Mouse (Mus musculus) hindbrain, embryonic 14.5 days (tissue): ENCODE measurements at regions not wholly inside any gene's neighbourhood (a gene's known extent, or its start where the extent isn't known, plus 50 kb on each side); places are given as distances from the start of the nearest gene placed in this dataset.

Experiments
- ATAC-seq: fragments of 200-750 bp; cut with Nextera tagmentation; 2 replicates; pipeline ENCODE4 v1.8.0; 2017; ENCODE audit warnings: moderate number of reproducible peaks, mild to moderate bottlenecking, moderate TSS enrichment, moderate library complexity; ENCODE audit not compliant: low FRiP score
- DNase-seq: peaks from one replicate; pipeline ENCODE4 v3.0.0-alpha.2; 2015; ENCODE audit warnings: low spot score
- H3K27ac ChIP-seq: fragments of 300-500 bp; sonication (generic); 2 replicates; pipeline ENCODE4 v1.5.1; 2014; ENCODE audit warnings: mild to moderate bottlenecking, moderate library complexity
- H3K27me3 ChIP-seq: fragments of 300-500 bp; sonication (generic); 2 replicates; pipeline ENCODE4 v1.6.1; 2014; ENCODE audit warnings: mild to moderate bottlenecking, low read length, mixed read lengths; ENCODE audit not compliant: control insufficient read depth, insufficient read depth
- H3K36me3 ChIP-seq: fragments of 300-500 bp; sonication (generic); replicated peaks from 2 replicates; pipeline ENCODE4 v1.6.1; 2014; ENCODE audit not compliant: control insufficient read depth, insufficient read depth
- H3K4me1 ChIP-seq: fragments of 300-500 bp; sonication (generic); replicated peaks from 2 replicates; pipeline ENCODE4 v1.6.1; 2014; ENCODE audit warnings: antibody characterized with exemption, low read length, mixed read lengths; ENCODE audit not compliant: control insufficient read depth, insufficient read depth
- H3K4me2 ChIP-seq: fragments of 300-500 bp; sonication (generic); replicated peaks from 2 replicates; pipeline ENCODE4 v1.6.1; 2014; ENCODE audit warnings: mild to moderate bottlenecking, moderate library complexity
- H3K4me3 ChIP-seq: fragments of 300-500 bp; sonication (generic); replicated peaks from 2 replicates; pipeline ENCODE4 v1.5.1; 2014; ENCODE audit warnings: mild to moderate bottlenecking, low read length
- H3K9ac ChIP-seq: fragments of 300-500 bp; sonication (generic); 2 replicates; pipeline ENCODE4 v1.6.1; 2014
- H3K9me3 ChIP-seq: fragments of 300-500 bp; sonication (generic); 2 replicates; pipeline ENCODE4 v1.6.1; 2016; ENCODE audit warnings: low read length; ENCODE audit not compliant: control insufficient read depth
- WGBS: fragments of 180-500 bp; shearing (Covaris S2); extraction: QIAGEN DNeasy Blood & Tissue Kit; methylation state at CpG from one replicate; pipeline ENCODE4 v1.1.7; 2014; 5-methylcytosine and 5-hydroxymethylcytosine counted together

- H3K9me3 ChIP-seq, result no peaks in the 10 kb centered on the region
- no peak overlapping the region for H3K27ac ChIP-seq
- H3K27me3 ChIP-seq, result no peaks in the 10 kb centered on the region
- H3K4me2 ChIP-seq, result no peak overlapping the region
- no peak for DNase-seq
- H3K9ac ChIP-seq, result no peak overlapping the region
- no peak for ATAC-seq
- H3K4me1 ChIP-seq, result no peaks in the 10 kb centered on the region
- no peak overlapping the region for H3K4me3 ChIP-seq
- 68% methylated on average over 10 of the region's 10 CpGs for WGBS
- no peaks in the 10 kb centered on the region for H3K36me3 ChIP-seq
Observed at GRCm38 (mm10) chr4:83950809-83951409, 425.6 kb downstream of the Ccdc171 start.

DNA sequence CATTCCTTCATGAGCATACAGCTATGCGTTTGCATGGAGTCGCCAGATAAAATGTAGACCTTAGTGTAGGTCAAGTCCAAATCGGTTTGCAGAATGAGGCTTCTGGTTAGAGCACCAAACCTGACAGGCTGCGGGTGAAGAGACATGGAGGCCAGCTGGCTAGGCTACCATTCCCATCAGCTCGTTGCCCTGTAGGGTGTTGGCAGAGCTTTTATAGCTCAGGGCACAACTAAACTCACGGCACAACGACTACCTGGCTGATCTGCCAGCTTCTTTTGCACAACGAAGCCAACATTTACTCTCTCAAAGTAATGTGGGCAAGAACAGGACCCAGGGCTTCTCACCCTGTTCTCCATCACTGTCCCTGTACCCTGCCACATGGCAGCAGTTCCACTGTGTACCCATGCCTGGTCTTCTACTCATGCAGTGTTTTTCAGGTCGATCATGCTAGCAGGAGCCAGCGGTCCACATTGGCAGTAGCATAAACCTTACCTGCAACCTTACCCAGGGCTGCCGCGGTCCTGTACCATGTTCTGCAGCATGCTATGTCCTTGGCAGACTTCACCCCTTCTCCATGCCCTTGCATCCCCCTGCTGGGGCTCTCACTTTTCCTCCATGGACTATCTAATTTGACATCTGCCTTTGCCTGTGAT is 431.0 kb downstream of the Ccdc171 start:
- WGBS, result 94% methylated on average over 12 of the region's 12 CpGs
- Histone ChIP-seq H3K36me3 (no peaks in the 10 kb centered on the region), H3K27ac (no peak overlapping the region), H3K4me2 (no peak overlapping the region), H3K9ac (no peak overlapping the region), H3K4me3 (no peak overlapping the region), H3K4me1 (no peaks in the 10 kb centered on the region), H3K27me3 (no peaks in the 10 kb centered on the region), H3K9me3 (0 out of 2 replicates have a peak, but pooled peaks cover 4% of the 10 kb centered on the region)
- DNase-seq, result no peak
- ATAC-seq, result no peak

DNA sequence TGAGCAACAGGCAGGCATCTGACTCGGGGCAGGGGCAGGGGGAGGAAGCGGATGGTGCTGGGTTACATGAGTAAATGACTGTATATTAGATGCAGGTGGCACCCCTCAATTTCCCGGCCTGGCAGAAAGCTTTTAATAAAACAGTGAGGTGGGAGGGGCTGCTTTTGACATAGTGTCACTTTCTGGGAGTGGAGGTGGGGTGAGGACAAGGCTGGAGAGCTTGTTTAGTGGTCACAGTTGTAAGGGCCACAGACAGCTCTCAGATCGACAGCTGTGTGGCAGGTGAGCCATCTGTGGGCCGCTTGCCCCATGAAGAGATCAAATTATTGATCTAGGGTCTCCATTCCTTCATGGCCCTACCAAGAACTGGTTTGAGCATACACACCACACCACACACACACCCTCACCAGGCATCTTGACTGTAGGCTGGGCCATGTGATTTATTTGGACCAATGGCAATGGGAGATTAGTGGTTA is 431.9 kb downstream of the Ccdc171 start:
- no peaks in the 10 kb centered on the region for H3K4me1 ChIP-seq
- 75% methylated on average over 5 of the region's 5 CpGs for WGBS
- H3K27me3 ChIP-seq, result no peaks in the 10 kb centered on the region
- no peaks in the 10 kb centered on the region for H3K36me3 ChIP-seq
- no peak overlapping the region for H3K4me3 ChIP-seq
- no peak overlapping the region for H3K9ac ChIP-seq
- H3K4me2 ChIP-seq, result no peak overlapping the region
- no peak overlapping the region for H3K27ac ChIP-seq
- DNase-seq, result no peak
- H3K9me3 ChIP-seq, result 0 out of 2 replicates have a peak, but pooled peaks cover 4% of the 10 kb centered on the region
- ATAC-seq, result no peak

DNA sequence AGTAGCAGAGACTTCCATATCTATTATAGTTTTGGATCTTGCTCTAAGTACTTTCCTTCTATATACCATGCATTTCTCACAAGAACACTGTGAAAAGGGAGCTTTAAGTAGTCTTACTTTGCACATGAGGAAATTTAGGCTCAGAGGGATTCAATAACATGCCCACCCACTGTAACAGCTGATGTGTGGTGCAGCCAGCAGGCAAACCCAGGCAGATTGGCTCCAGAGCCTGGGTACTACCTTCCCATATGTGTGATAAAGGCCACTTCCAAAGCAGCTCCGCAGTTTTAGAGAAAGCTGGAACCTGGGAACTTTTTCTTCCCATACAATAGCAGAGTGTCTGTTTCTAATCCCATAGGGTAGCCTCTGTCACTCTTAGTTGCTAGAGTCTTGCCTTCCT is 441.6 kb downstream of the Ccdc171 start:
- ATAC-seq (no peak), DNase-seq (no peak)
- Histone ChIP-seq H3K4me2 (no peak overlapping the region), H3K9me3 (no peaks in the 10 kb centered on the region), H3K36me3 (no peaks in the 10 kb centered on the region), H3K27me3 (no peaks in the 10 kb centered on the region), H3K27ac (no peak overlapping the region), H3K4me1 (no peaks in the 10 kb centered on the region), H3K9ac (no peak overlapping the region), H3K4me3 (no peak overlapping the region)
- WGBS, result 88% methylated on average over 1 of the region's 1 CpGs

- Histone ChIP-seq H3K4me3 (no peak overlapping the region), H3K27me3 (no peaks in the 10 kb centered on the region), H3K36me3 (no peaks in the 10 kb centered on the region), H3K4me1 (no peaks in the 10 kb centered on the region), H3K27ac (no peak overlapping the region), H3K9me3 (no peaks in the 10 kb centered on the region), H3K4me2 (no peak overlapping the region), H3K9ac (no peak overlapping the region)
- DNase-seq, result no peak
- no peak for ATAC-seq
- 91% methylated on average over 4 of the region's 4 CpGs for WGBS
Observed at GRCm38 (mm10) chr4:83973162-83973561, 447.8 kb downstream of the Ccdc171 start.

GRCm38 (mm10) chr4:83974214-83975012 is 449.1 kb downstream of the Ccdc171 start:
- no peak overlapping the region for H3K9ac ChIP-seq
- DNase-seq (no peak), ATAC-seq (no peak)
- no peaks in the 10 kb centered on the region for H3K27me3 ChIP-seq
- H3K27ac ChIP-seq, result no peak overlapping the region
- H3K4me3 ChIP-seq, result no peak overlapping the region
- H3K36me3 ChIP-seq, result no peaks in the 10 kb centered on the region
- H3K4me2 ChIP-seq, result no peak overlapping the region
- H3K9me3 ChIP-seq, result no peaks in the 10 kb centered on the region
- WGBS, result 79% methylated on average over 7 of the region's 7 CpGs
- no peaks in the 10 kb centered on the region for H3K4me1 ChIP-seq

GRCm38 (mm10) chr4:83975569-83975968 is 450.2 kb downstream of the Ccdc171 start:
- 78% methylated on average over 5 of the region's 5 CpGs for WGBS
- Histone ChIP-seq H3K9me3 (no peaks in the 10 kb centered on the region), H3K36me3 (no peaks in the 10 kb centered on the region), H3K27ac (no peak overlapping the region), H3K9ac (no peak overlapping the region), H3K4me2 (no peak overlapping the region), H3K4me1 (no peaks in the 10 kb centered on the region), H3K4me3 (no peak overlapping the region), H3K27me3 (no peaks in the 10 kb centered on the region)
- no peak for ATAC-seq
- no peak for DNase-seq

DNA sequence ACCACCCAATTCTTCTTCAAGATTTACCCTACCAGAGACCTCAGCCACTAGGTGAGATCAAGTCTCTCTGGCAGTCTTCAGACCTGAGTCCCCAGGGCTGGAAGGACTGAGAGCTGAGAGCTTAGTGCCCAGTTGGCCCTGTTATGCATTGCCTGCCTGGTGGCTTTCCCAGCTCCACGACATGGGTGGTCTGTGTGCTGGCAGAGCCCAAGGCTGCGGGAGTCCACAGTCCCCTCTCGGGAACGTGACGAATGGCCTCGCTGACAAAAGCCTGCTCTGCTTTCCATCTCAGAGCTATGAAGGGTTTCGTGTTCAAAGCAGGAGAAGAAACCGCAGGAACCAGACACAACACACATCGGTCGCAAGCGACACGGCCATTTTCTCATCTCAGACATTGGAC is 450.7 kb downstream of the Ccdc171 start:
- Histone ChIP-seq H3K27me3 (no peaks in the 10 kb centered on the region), H3K4me2 (no peak overlapping the region), H3K4me1 (no peaks in the 10 kb centered on the region), H3K36me3 (no peaks in the 10 kb centered on the region), H3K9me3 (no peaks in the 10 kb centered on the region), H3K4me3 (no peak overlapping the region), H3K9ac (no peak overlapping the region), H3K27ac (no peak overlapping the region)
- DNase-seq (no peak), ATAC-seq (no peak)
- 39% methylated on average over 12 of the region's 12 CpGs for WGBS

- H3K4me1 ChIP-seq, result no peaks in the 10 kb centered on the region
- no peak overlapping the region for H3K4me2 ChIP-seq
- no peaks in the 10 kb centered on the region for H3K27me3 ChIP-seq
- no peaks in the 10 kb centered on the region for H3K9me3 ChIP-seq
- H3K36me3 ChIP-seq, result no peaks in the 10 kb centered on the region
- DNase-seq (no peak), ATAC-seq (no peak)
- H3K4me3 ChIP-seq, result no peak overlapping the region
- no peak overlapping the region for H3K27ac ChIP-seq
- 68% methylated on average over 4 of the region's 4 CpGs for WGBS
- H3K9ac ChIP-seq, result no peak overlapping the region
Observed at GRCm38 (mm10) chr4:83979088-83979487, 453.7 kb downstream of the Ccdc171 start.
